Mouse (Mus musculus): ENCODE data around the gene Bcar3. TPM values are rescaled to one million over a fixed set of nuclear protein-coding genes. Genes with fewer than 3 reads are reported as not detected.
A peak's percentile ranks its signal among the peaks of the same experiment; 100 is the strongest.

Gene Bcar3
- total RNA-seq, 2 experiments from 2014 or later: 14.7 to 15.4 TPM

- no peak for TF ChIP-seq CTCF (IDR thresholded peaks at IDR 0.05)
- intact Hi-C loops (cut with DNase I): loop anchor here (2.0 kb wide), 1 partner anchor 129 kb away; no protein-coding TSS in a partner anchor
- no peak for DNase-seq (ENCODE audit: extremely low spot score in 1 of 2, low spot score in 2 of 2)
- Histone ChIP-seq H3K4me3 (no peak overlapping the region), H3K27ac (peak overlapping the region; percentile 38; the same call in 1 of the 2 replicates)
Measured at GRCm38 (mm10) chr3:122509534-122510239, 215.8 kb downstream of the Bcar3 start.

- H3K4me3 ChIP-seq: no peak overlapping the region
- intact Hi-C loops (cut with DNase I): no loop called here
- DNase-seq (ENCODE audit: extremely low spot score in 1 of 2, low spot score in 2 of 2): no peak
- no peak for TF ChIP-seq CTCF (IDR thresholded peaks at IDR 0.05)
- H3K27ac ChIP-seq: peak overlapping the region; percentile 38; the same call in 1 of the 2 replicates
Measured at GRCm38 (mm10) chr3:122510240-122510750, 216.4 kb downstream of the Bcar3 start.

- no peak overlapping the region for H3K4me3 ChIP-seq
- TF ChIP-seq CTCF (IDR thresholded peaks at IDR 0.05): no peak
- DNase-seq (ENCODE audit: extremely low spot score in 1 of 2, low spot score in 2 of 2): no peak
- intact Hi-C loops (cut with DNase I): no loop called here
- H3K27ac ChIP-seq: no peak overlapping the region
Measured at GRCm38 (mm10) chr3:122510932-122511331, 217.0 kb downstream of the Bcar3 start.

- TF ChIP-seq CTCF (IDR thresholded peaks at IDR 0.05): no peak
- no peak overlapping the region for H3K27ac ChIP-seq
- no peak overlapping the region for H3K4me3 ChIP-seq
- DNase-seq (ENCODE audit: extremely low spot score in 1 of 2, low spot score in 2 of 2): no peak
- intact Hi-C loops (cut with DNase I): no loop called here
Measured at GRCm38 (mm10) chr3:122511721-122512619, 218.0 kb downstream of the Bcar3 start.

- no peak for DNase-seq (ENCODE audit: extremely low spot score in 1 of 2, low spot score in 2 of 2)
- no peak for TF ChIP-seq CTCF (IDR thresholded peaks at IDR 0.05)
- intact Hi-C loops (cut with DNase I): no loop called here
- no peak overlapping the region for H3K4me3 ChIP-seq
- no peak overlapping the region for H3K27ac ChIP-seq
Measured at GRCm38 (mm10) chr3:122512725-122513375, 218.9 kb downstream of the Bcar3 start.

GRCm38 (mm10) chr3:122515568-122516326, 221.8 kb downstream of the Bcar3 start:
- TF ChIP-seq CTCF (IDR thresholded peaks at IDR 0.05): no peak; the same call in 1 of the 2 replicates
- Histone ChIP-seq H3K4me3 (no peak overlapping the region), H3K27ac (peak overlapping the region; percentile 7; the same call in 1 of the 2 replicates)
- no peak for DNase-seq (ENCODE audit: extremely low spot score in 1 of 2, low spot score in 2 of 2)
- intact Hi-C loops (cut with DNase I): no loop called here

DNA sequence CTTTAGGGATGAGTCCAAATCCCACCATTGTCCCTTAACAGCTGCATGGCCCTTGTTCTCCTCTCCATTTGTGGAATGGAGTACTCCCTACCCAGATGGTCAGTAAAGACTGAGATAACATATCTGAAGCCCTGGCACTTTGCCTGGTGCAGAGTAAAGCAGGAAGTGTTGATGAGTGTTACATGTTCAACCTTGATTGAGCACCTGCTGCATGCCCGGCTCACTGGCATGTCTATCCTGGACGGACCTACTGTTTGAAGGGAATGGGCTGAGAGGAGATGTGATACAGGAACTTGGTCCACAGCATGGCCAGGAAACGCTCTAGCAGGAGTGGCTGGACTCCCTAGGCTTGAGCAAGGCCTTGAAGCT, 222.4 kb downstream of the Bcar3 start:
- intact Hi-C loops (cut with DNase I): no loop called here
- no peak overlapping the region for H3K4me3 ChIP-seq

GRCm38 (mm10) chr3:122517726-122518125, 223.8 kb downstream of the Bcar3 start:
- no peak overlapping the region for H3K4me3 ChIP-seq
- H3K27ac ChIP-seq: peak overlapping the region; percentile 64
- no peak for TF ChIP-seq CTCF (IDR thresholded peaks at IDR 0.05)
- intact Hi-C loops (cut with DNase I): no loop called here
- no peak for DNase-seq (ENCODE audit: extremely low spot score in 1 of 2, low spot score in 2 of 2)

More for the DNA sequence above, 222.4 kb downstream of the Bcar3 start:
- no peak overlapping the region for H3K27ac ChIP-seq
- no peak for DNase-seq (ENCODE audit: extremely low spot score in 1 of 2, low spot score in 2 of 2)
- TF ChIP-seq CTCF (IDR thresholded peaks at IDR 0.05): no peak

GRCm38 (mm10) chr3:122518231-122518736, 224.3 kb downstream of the Bcar3 start:
- Histone ChIP-seq H3K4me3 (no peak overlapping the region), H3K27ac (peak overlapping the region; percentile 64)
- intact Hi-C loops (cut with DNase I): no loop called here
- DNase-seq (ENCODE audit: extremely low spot score in 1 of 2, low spot score in 2 of 2): no peak
- TF ChIP-seq CTCF (IDR thresholded peaks at IDR 0.05): no peak

DNA sequence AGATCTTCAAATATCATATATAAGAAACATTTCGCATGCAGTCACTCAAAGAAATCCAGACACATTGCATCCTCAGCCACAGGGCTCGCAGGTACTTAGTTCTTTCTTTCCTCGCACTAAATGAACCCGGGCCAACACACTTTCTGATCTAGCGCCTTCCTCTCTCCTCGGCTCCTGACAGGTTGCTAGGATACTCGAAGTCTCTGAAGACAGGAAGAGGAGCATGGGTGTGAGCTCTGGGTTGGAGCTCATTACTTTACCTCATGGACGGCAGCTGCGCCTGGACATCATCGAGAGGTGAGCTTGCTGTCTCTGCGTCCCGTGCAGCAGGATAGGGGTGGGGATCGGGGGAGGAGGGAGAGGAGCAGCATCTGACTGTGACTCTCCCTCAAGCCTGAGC, 225.1 kb downstream of the Bcar3 start:
- DNase-seq (ENCODE audit: extremely low spot score in 1 of 2, low spot score in 2 of 2): no peak
- Histone ChIP-seq H3K4me3 (no peak overlapping the region), H3K27ac (peak overlapping the region; percentile 32; the same call in 1 of the 2 replicates)
- TF ChIP-seq CTCF (IDR thresholded peaks at IDR 0.05): no peak
- intact Hi-C loops (cut with DNase I): no loop called here

DNA sequence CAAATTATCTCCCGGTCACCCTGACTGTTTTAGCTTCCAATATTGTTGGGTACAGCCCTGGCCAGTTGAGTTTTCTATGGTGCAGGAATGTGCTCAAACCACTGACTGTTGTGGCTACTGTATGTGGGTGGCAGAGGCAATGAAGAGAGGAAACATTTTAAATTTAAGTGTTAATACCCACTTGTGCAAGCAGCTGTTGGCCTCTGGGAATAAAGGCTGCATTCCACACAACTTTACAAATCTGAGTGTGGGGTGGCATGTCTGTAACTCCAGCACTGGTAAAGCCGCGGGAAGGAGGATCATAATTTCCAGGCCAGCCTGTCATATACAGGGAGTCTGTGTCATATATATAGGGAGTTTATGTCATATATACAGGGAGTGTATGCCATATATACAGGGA, 226.4 kb downstream of the Bcar3 start:
- intact Hi-C loops (cut with DNase I): no loop called here
- TF ChIP-seq CTCF (IDR thresholded peaks at IDR 0.05): no peak
- H3K27ac ChIP-seq: no peak overlapping the region
- no peak for DNase-seq (ENCODE audit: extremely low spot score in 1 of 2, low spot score in 2 of 2)
- H3K4me3 ChIP-seq: no peak overlapping the region
